Mouse (Mus musculus) CH12.LX (cell line): ENCODE measurements around the gene Acoxl. TPM values are rescaled to one million over a fixed set of nuclear protein-coding genes. Genes with fewer than 3 reads are reported as not detected.
A peak's percentile ranks its signal among the peaks of the same experiment; 100 is the strongest.

Experiments
- DNase-seq: peaks from one replicate; pipeline ENCODE4 v3.0.0-alpha.2; 2013; ENCODE audit errors: extremely low read depth
- H3K27ac ChIP-seq: 2 replicates; pipeline ENCODE4 v1.5.1; 2012; ENCODE audit warnings: low read depth, mild to moderate bottlenecking, control low read depth, moderate library complexity; ENCODE audit not compliant: insufficient read depth
- H3K27me3 ChIP-seq: replicated peaks from 2 replicates; pipeline ENCODE3; 2012; ENCODE audit warnings: inconsistent platforms
- H3K36me3 ChIP-seq, 2 experiments: replicated peaks in 1 of 2; 2 replicates each; pipeline versions ENCODE3 to v1.6.1; 2012; ENCODE audit warnings: inconsistent platforms in 1 of 2, low read length in 1 of 2, mild to moderate bottlenecking in 1 of 2, mixed read lengths in 1 of 2, moderate library complexity in 1 of 2; ENCODE audit not compliant: control insufficient read depth in 1 of 2, insufficient read depth in 1 of 2
- H3K4me1 ChIP-seq, 2 experiments: 2 replicates each; pipeline ENCODE4 v1.6.1; 2012; ENCODE audit warnings: inconsistent platforms in 1 of 2, moderate library complexity in 1 of 2; ENCODE audit not compliant: insufficient read depth in 2 of 2, control insufficient read depth in 1 of 2
- H3K4me2 ChIP-seq: 2 replicates; pipeline ENCODE4 v1.6.1; 2012; ENCODE audit warnings: low read depth, mild to moderate bottlenecking, control low read depth; ENCODE audit not compliant: poor library complexity, insufficient read depth, severe bottlenecking
- H3K4me3 ChIP-seq, 3 experiments: fragments of 150-350 bp in 1 of 3; sonication (generic) in 1 of 3; replicated peaks in 1 of 3; 2 replicates each; pipeline versions ENCODE3 to v1.5.1; 2011 to 2012; ENCODE audit warnings: low read depth in 2 of 3, low read length in 2 of 3, mild to moderate bottlenecking in 2 of 3, moderate library complexity in 2 of 3, control low read depth in 1 of 3, improper control_type of control experiment in 1 of 3, inconsistent platforms in 1 of 3, mixed read lengths in 1 of 3; ENCODE audit not compliant: poor library complexity in 1 of 3
- H3K79me2 ChIP-seq: replicated peaks from 2 replicates; pipeline ENCODE4 v1.6.1; 2012; ENCODE audit warnings: mild to moderate bottlenecking, moderate library complexity; ENCODE audit not compliant: control insufficient read depth, poor library complexity, insufficient read depth, severe bottlenecking; ENCODE audit errors: extremely low read depth
- H3K9ac ChIP-seq: 2 replicates; pipeline ENCODE4 v1.6.1; 2012; ENCODE audit warnings: low read depth, mild to moderate bottlenecking, control low read depth, moderate library complexity; ENCODE audit not compliant: insufficient read depth
- H3K9me3 ChIP-seq: replicated peaks from 2 replicates; pipeline ENCODE3; 2012; ENCODE audit warnings: low read length, inconsistent platforms, mixed read lengths
- CHD1 ChIP-seq: IDR thresholded peaks from 2 replicates; pipeline ENCODE4 v1.6.1; 2012; ENCODE audit warnings: low read depth, low read length, improper control_type of control experiment, inconsistent platforms
- CHD2 ChIP-seq: IDR thresholded peaks from 2 replicates; pipeline ENCODE4 v1.6.1; 2011; ENCODE audit warnings: low read length, improper control_type of control experiment
- CTCF ChIP-seq, 2 experiments: IDR thresholded peaks in 1 of 2; conservative IDR thresholded peaks in 1 of 2; 2 replicates each; pipeline ENCODE4 v1.5.1; 2011 to 2012; ENCODE audit warnings: low read depth in 2 of 2, low read length in 2 of 2, improper control_type of control experiment in 1 of 2, inconsistent platforms in 1 of 2, mild to moderate bottlenecking in 1 of 2, moderate library complexity in 1 of 2
- ELF1 ChIP-seq: IDR thresholded peaks from 2 replicates; pipeline ENCODE4 v1.6.1; 2014; ENCODE audit warnings: low read depth, mild to moderate bottlenecking, inconsistent platforms, low read length, improper control_type of control experiment
- HCFC1 ChIP-seq: IDR thresholded peaks from 2 replicates; pipeline ENCODE4 v1.6.1; 2012; ENCODE audit warnings: low read depth, mild to moderate bottlenecking, inconsistent platforms, low read length, improper control_type of control experiment
- IRF4 ChIP-seq: IDR thresholded peaks from 2 replicates; pipeline ENCODE4 v1.6.1; 2014; ENCODE audit warnings: low read depth, mild to moderate bottlenecking, inconsistent platforms, low read length, improper control_type of control experiment
- JUN ChIP-seq: IDR thresholded peaks from 2 replicates; pipeline ENCODE4 v1.6.1; 2011; ENCODE audit warnings: low read depth, mild to moderate bottlenecking, low read length, improper control_type of control experiment, moderate library complexity; ENCODE audit not compliant: insufficient read depth
- MAX ChIP-seq: IDR thresholded peaks from 2 replicates; pipeline ENCODE4 v1.6.1; 2011; ENCODE audit warnings: low read length, improper control_type of control experiment
- MAZ ChIP-seq: IDR thresholded peaks from 2 replicates; pipeline ENCODE4 v1.6.1; 2012; ENCODE audit warnings: low read depth, mild to moderate bottlenecking, inconsistent platforms, low read length, improper control_type of control experiment, moderate library complexity
- MEF2A ChIP-seq: IDR thresholded peaks from 2 replicates; pipeline ENCODE4 v1.6.1; 2014; ENCODE audit warnings: low read depth, mild to moderate bottlenecking, inconsistent platforms, low read length, improper control_type of control experiment, borderline replicate concordance
- MXI1 ChIP-seq: IDR thresholded peaks from 2 replicates; pipeline ENCODE4 v1.6.1; 2011; ENCODE audit warnings: mild to moderate bottlenecking, low read depth, low read length, improper control_type of control experiment
- MYC ChIP-seq: IDR thresholded peaks from 2 replicates; pipeline ENCODE4 v1.6.1; 2011; ENCODE audit warnings: low read depth, mild to moderate bottlenecking, improper control_type of control experiment, low read length
- NRF1 ChIP-seq: IDR thresholded peaks from 2 replicates; pipeline ENCODE4 v1.6.1; 2014; ENCODE audit warnings: low read depth, mild to moderate bottlenecking, inconsistent platforms, low read length, improper control_type of control experiment, moderate library complexity
- PAX5 ChIP-seq: IDR thresholded peaks from 2 replicates; pipeline ENCODE4 v1.6.1; 2012; ENCODE audit warnings: low read length, inconsistent platforms, mixed read lengths
- POLR2A ChIP-seq: IDR thresholded peaks from 2 replicates; pipeline ENCODE4 v1.6.1; 2011; ENCODE audit warnings: low read depth, mild to moderate bottlenecking, improper control_type of control experiment, low read length
- POLR2AphosphoS2 ChIP-seq: IDR thresholded peaks from 2 replicates; pipeline ENCODE4 v1.6.1; 2011; ENCODE audit warnings: low read depth, low read length, improper control_type of control experiment
- RAD21 ChIP-seq: IDR thresholded peaks from 2 replicates; pipeline ENCODE4 v1.6.1; 2011; ENCODE audit warnings: low read depth, mild to moderate bottlenecking, low read length, improper control_type of control experiment, moderate library complexity
- SIN3A ChIP-seq: IDR thresholded peaks from 2 replicates; pipeline ENCODE4 v1.6.1; 2012; ENCODE audit warnings: low read length, improper control_type of control experiment, inconsistent platforms
- SMC3 ChIP-seq: IDR thresholded peaks from 2 replicates; pipeline ENCODE4 v1.6.1; 2011; ENCODE audit warnings: low read depth, low read length, improper control_type of control experiment
- TCF12 ChIP-seq: IDR thresholded peaks from 2 replicates; pipeline ENCODE4 v1.6.1; 2014; ENCODE audit warnings: low read depth, mild to moderate bottlenecking, inconsistent platforms, low read length, improper control_type of control experiment
- USF1 ChIP-seq: IDR thresholded peaks from 2 replicates; pipeline ENCODE4 v1.6.1; 2014; ENCODE audit warnings: low read depth, mild to moderate bottlenecking, inconsistent platforms, low read length, improper control_type of control experiment
- ZMIZ1 ChIP-seq: IDR thresholded peaks from 2 replicates; pipeline ENCODE4 v1.6.1; 2012; ENCODE audit warnings: low read depth, mild to moderate bottlenecking, inconsistent platforms, low read length, improper control_type of control experiment
- dilution Hi-C: fragments of 300-500 bp; cut with MboI; formaldehyde crosslinking; loops from 2 replicates; pipeline ENCODE4 v1.14.3; 2020; ENCODE audit warnings: low sequenced_read_pairs; ENCODE audit not compliant: extremely low pct_unique_long_range_greater_than_20kb, extremely low pct_ligation_motif_present
- in situ Hi-C: fragments of 300-500 bp; cut with MboI; formaldehyde crosslinking; loops from 3 replicates; pipeline ENCODE4 v1.14.3; 2019; ENCODE audit warnings: low sequenced_read_pairs, low pct_ligation_motif_present, low pct_unique_long_range_greater_than_20kb, mixed read lengths
- polyA plus RNA-seq: library from polyadenylated mRNA; unstranded; fragments of >175 nt; gene quantifications from 2 replicates; pipeline ENCODE4 v1.2.1, GENCODE M21; 2012; ENCODE audit warnings: low read depth; ENCODE audit not compliant: insufficient read length
- total RNA-seq, 2 experiments: library from RNA; depleted of rRNA; stranded (reverse); fragments of 300-350 nt in 1 of 2; fragments of >200 nt in 1 of 2; gene quantifications; 2 replicates each; pipeline ENCODE4 v1.2.3; 2012 to 2014

Acoxl gene
- total and polyA plus RNA-seq, 3 experiments, result 0.25 to 0.43 TPM; not detected in 1

- no peak for DNase-seq
- H3K4me3 ChIP-seq, result peak overlapping the region; percentile 79 to 86 (median 83)
- H3K27me3 ChIP-seq, result no peaks in the 10 kb centered on the region
- peaks cover 0 to 20% of the 10 kb centered on the region in 2 experiments; a peak in 2 of 4 replicates for H3K4me1 ChIP-seq
- in situ Hi-C loops (no loop called here), dilution Hi-C loops (no loop called here)
- H3K9me3 ChIP-seq, result peaks cover 13% of the 10 kb centered on the region
- peak overlapping the region; percentile 58 for H3K4me2 ChIP-seq
- H3K27ac ChIP-seq, result peak overlapping the region; percentile 49
- peaks cover 9 to 33% of the 10 kb centered on the region in 2 experiments for H3K36me3 ChIP-seq
- no peak for TF ChIP-seq PAX5
- no peak for TF ChIP-seq ELF1
- no peak for TF ChIP-seq POLR2AphosphoS2
- TF ChIP-seq NRF1, result no peak
- no peak for TF ChIP-seq MEF2A
- TF ChIP-seq SIN3A, result no peak
- TF ChIP-seq MYC, result no peak
- TF ChIP-seq SMC3, result no peak
- TF ChIP-seq IRF4, result no peak
- no peaks in the 10 kb centered on the region for H3K79me2 ChIP-seq
- H3K9ac ChIP-seq, result peak overlapping the region; percentile 62
These were observed 287.9 kb downstream of the Acoxl start for GRCm38 (mm10) chr2:128126591-128127051.

DNA sequence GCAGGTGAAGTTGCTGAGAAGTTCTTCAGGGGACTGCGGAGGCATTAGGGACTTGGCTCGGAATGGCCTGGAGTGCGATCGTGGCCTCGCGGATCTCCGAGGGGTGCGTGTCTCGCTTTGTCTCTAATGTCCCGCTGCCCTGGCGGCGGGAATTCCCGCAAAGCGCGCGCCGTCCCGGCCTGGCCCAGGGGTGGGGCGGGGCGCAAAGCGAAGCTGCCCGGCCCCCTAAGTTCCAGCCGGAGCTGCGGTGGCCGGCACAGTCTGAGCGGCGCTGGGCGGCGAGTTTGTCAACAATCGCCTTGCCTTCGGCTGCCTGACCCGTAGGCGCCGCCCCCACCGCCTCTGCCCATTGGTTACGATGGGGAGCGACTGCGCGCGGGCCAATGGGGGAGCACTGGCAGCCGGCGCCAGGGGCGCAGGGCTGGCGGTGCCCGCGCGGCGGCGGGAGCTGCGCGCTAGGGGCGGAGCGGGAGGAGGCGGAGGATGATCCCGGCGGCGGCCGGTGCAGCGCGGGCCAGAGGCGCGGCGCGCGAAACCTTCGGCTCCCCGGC lies 288.5 kb downstream of the Acoxl start:
- dilution Hi-C loops, result no loop called here
- in situ Hi-C loops, result no loop called here
- Histone ChIP-seq H3K9ac (peak overlapping the region; percentile 62; the same call in 1 of the 2 replicates), H3K27me3 (no peaks in the 10 kb centered on the region), H3K4me2 (peak overlapping the region; percentile 66), H3K4me1 (peaks cover 0 to 19% of the 10 kb centered on the region in 2 experiments; a peak in 2 of 4 replicates), H3K9me3 (peaks cover 13% of the 10 kb centered on the region), H3K4me3 (peak overlapping the region; percentile 79 to 86 (median 83)), H3K79me2 (no peaks in the 10 kb centered on the region), H3K27ac (peak overlapping the region; percentile 1), H3K36me3 (peaks cover 11 to 36% of the 10 kb centered on the region in 2 experiments)
- TF ChIP-seq CHD1 (no peak), MXI1 (peak; percentile 80), RAD21 (no peak; the same call in 1 of the 2 replicates), HCFC1 (no peak), SMC3 (peak; percentile 15; the same call in 1 of the 2 replicates), MAZ (0 out of 2 replicates have a peak, but pooled peaks have one; percentile 12), SIN3A (peak; percentile 60; the same call in 1 of the 2 replicates), ZMIZ1 (peak; percentile 37; the same call in 1 of the 2 replicates), IRF4 (no peak), USF1 (no peak), CHD2 (0 out of 2 replicates have a peak, but pooled peaks have one; percentile 31), MAX (no peak), POLR2A (peak; percentile 55; the same call in 1 of the 2 replicates), JUN (no peak), CTCF (conservative IDR thresholded peaks at IDR 0.05 in 1 of 2, IDR thresholded peaks at IDR 0.05 in 1 of 2; ENCODE audit: low read depth in 2 of 2, low read length in 2 of 2) (no peak; a peak in 1 of 4 replicates), NRF1 (peak; percentile 73), TCF12 (peak; percentile 58; the same call in 1 of the 2 replicates)
- peak; percentile 87 for DNase-seq
